Mouse (Mus musculus) monocyte, adult 59 days (primary cell): ENCODE data around the gene Ocln. TPM values are rescaled to one million over a fixed set of nuclear protein-coding genes. Genes with fewer than 3 reads are reported as not detected.

Experiments
- total RNA-seq, 2 experiments: library from RNA; stranded (reverse); gene quantifications; one replicate each; pipeline ENCODE4 v1.2.4; 2023

Gene Ocln
- under 1 TPM; 0.39 to 0.91 TPM for total RNA-seq

DNA sequence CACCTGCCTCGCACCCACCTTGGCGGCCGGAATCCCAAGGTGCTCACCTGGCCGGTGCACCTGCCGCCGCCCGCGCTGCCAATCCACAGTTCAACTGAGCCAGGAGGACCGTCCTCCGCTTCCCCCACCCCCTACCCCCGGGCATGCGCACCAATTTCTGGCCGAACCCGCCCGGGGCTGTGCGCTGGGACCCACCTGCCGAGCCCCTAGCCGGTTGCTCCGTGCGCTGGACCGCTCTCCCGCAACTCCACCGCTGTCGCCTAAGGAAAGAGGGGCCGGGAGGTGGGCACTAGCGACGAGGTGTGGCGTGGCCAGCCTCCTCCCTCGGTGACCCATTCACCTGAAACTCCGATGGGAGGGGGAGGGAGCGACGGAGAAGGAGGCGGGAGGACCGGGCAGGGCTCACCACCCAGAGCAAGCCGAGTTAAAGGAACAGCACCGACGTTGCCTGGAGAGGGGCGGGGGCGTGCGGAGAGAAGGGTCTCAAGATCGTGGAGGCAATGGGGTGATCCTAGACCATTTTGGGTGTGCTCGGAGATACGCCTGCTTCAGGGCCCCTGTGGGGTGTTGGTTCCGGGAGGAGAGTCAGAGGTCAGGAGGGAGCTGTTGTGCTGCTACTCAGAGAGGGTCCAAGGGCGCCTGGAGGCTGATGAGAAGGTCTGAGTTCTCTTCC, at the start of gene Ocln:
Ocln (minus strand) TSS at position 350 of the 673 bp plus-strand sequence.

DNA sequence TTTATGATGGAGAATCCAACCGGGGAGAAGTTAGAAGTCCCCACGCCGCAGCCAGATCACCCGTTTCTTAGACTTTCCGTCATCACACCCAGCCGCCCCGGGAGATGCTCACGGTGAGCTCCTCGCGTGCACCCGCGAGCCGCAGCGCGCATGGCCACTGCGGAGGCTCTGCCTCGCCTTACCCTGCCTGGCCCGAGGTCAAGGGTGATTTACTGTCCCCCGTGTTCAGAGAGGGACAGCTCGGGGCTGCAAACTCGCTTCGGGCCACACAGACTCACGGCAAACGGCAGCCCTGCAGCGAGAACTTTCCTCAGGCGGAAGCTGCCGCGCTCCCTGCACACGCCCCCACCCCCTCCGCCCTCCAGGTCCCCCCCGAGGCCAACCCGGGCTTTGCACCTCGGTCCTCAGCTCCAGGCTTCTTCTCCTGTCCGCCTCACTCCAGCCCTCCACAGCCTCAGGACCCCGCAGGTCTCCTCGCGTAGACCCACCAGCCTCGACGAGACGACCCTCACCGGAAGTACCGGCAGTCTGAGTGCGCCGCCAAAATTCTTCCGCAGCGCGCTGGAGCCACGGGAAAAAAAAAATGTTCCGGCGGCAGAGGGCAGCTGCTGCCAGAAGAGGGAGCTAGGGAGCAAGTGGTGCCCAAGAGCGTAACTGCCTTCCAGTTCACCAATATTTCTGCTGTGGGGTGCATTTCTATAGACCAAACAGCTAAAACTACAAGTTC, 60.3 kb downstream of the Ocln start, which contains the start of gene Gtf2h2:
Gtf2h2 (minus strand) TSS at position 519 of the 727 bp plus-strand sequence.

DNA sequence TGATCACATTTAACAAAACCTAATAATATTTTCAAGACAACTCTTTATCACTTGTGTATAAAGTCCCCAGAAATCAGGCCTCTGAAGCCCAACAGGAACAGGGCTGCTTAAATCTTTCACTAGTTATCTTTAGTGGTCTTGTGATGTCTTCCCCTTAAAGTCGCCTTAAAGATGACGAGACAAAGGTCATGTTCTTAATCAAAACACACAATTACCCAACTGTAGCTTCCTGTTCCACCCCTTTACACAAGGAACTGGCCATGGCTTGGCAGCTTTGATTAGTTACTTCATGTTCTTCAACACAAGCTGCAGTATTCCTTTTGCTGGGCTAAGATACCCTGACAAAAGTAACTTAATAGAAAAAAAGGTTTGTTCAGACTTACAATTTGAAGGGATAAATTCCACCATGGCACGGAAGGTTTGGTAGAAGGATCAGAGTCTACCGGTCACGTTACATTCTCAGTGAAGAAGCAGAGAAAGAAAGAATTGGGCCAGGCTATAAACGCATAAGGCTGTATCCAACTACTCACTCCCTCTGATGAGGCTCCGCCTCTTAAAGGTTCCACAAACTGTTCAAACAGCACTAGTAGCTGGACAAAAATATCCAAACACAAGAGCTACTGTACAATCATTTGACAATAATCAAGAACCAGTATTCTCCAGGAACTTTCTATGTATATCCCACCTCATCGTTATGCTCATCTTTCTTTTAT, 99.9 kb downstream of the Ocln start, which contains the start of gene Naip1:
Naip1 (minus strand) TSS at position 455 of the 713 bp plus-strand sequence.

Other genes starting within 250 kb of the Ocln start
- 10 to 100 TPM; 75.1 to 77.6 TPM for gene Naip6, start 235.0 kb downstream of the Ocln start, total RNA-seq
- 1 to 10 TPM; 5.4 TPM for gene Naip1, start 99.8 kb downstream of the Ocln start, total RNA-seq
- gene Gtf2h2, start 60.1 kb downstream of the Ocln start, total RNA-seq: 10 to 100 TPM; 32.0 to 41.2 TPM
- gene Marveld2, start 64.3 kb upstream of the Ocln start, total RNA-seq: 1 to 10 TPM; 1.5 to 2.3 TPM
- gene Ak6, start 98.3 kb upstream of the Ocln start, total RNA-seq: 10 to 100 TPM; 57.4 to 71.9 TPM
- 10 to 100 TPM; 19.4 to 19.9 TPM for gene Rad17, start 98.3 kb upstream of the Ocln start, total RNA-seq
- gene Taf9, start 98.9 kb upstream of the Ocln start, total RNA-seq: 10 to 100 TPM; 17.6 to 19.0 TPM
- 10 to 100 TPM; 15.7 to 17.2 TPM for gene Ccdc125, start 117.0 kb upstream of the Ocln start, total RNA-seq
- 10 to 100 TPM; 24.7 to 27.3 TPM for gene Cdk7, start 178.2 kb upstream of the Ocln start, total RNA-seq
- gene Mrps36, start 191.9 kb upstream of the Ocln start, total RNA-seq: 10 to 100 TPM; 23.2 to 39.1 TPM
- gene Cenph, start 223.2 kb upstream of the Ocln start, total RNA-seq: under 1 TPM; 0.39 to 0.43 TPM
- gene Ccnb1, start 233.9 kb upstream of the Ocln start, total RNA-seq: 1 to 10 TPM in 1 of 2 experiments, under 1 TPM in 1; 0.94 to 3.0 TPM